Mouse (Mus musculus) cortical plate, adult 2 months (tissue): Measurements from ENCODE around the gene Ticrr.

Experiments used
- CTCF ChIP-seq: fragments of 200-500 bp; IDR thresholded peaks from 2 replicates; pipeline ENCODE4 v1.5.1; 2011; ENCODE audit warnings: mild to moderate bottlenecking, control low read depth, low read length; ENCODE audit not compliant: insufficient read depth; ENCODE audit errors: extremely low read depth
- POLR2A ChIP-seq: fragments of 200-500 bp; IDR thresholded peaks from 2 replicates; pipeline ENCODE4 v1.6.1; 2011; ENCODE audit warnings: mild to moderate bottlenecking, low read length, control low read depth; ENCODE audit not compliant: insufficient read depth; ENCODE audit errors: extremely low read depth

GRCm38 (mm10) chr7:79732622-79733021 is 72.6 kb downstream of the Ticrr start, which contains the start of gene Plin1:
- no peak for TF ChIP-seq POLR2A
- no peak for TF ChIP-seq CTCF
